Mouse (Mus musculus): Measurements from ENCODE around the gene Adgra3.

The Adgra3 gene

DNA sequence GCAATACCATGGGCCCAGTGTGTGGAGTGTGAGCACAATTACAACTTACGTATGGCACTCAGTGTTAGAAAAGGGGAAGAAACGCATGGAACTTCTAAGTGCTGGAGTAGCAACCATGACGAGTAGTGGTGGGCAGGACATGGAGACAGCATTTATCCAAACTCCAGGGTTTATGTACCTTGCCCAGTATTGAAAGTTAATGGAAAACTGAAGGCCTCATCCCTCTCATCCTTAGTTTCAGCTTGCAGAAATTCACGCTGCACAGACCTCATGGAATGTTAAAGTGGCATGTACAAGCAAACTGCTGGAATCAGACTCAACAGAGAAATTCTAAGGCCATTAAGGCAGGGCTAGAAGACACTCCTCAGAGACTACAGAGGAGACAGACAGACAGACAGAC lies 84.6 kb downstream of the Adgra3 start:
- no peak for DNase-seq (ENCODE audit: low read depth, low spot score)

DNA sequence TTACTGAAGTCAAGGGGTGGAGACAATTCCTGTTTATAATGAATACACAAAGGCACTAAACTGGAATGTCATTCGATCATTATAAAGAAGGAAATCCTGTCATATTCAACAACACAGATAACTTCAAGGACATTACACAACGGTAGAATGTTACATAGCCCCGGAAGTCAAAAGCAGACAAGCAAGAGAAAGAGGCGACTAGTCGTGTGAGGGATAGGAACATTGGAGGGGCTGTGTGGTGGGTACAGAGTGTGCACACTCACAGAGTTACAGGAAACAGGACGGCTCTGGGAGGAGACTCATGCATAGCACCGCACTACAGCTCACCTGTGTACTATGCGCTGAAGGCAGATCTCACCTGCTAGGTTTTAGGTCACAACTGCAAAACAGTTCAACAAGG lies 89.1 kb downstream of the Adgra3 start:
- no peak for DNase-seq (ENCODE audit: low read depth, low spot score)

DNA sequence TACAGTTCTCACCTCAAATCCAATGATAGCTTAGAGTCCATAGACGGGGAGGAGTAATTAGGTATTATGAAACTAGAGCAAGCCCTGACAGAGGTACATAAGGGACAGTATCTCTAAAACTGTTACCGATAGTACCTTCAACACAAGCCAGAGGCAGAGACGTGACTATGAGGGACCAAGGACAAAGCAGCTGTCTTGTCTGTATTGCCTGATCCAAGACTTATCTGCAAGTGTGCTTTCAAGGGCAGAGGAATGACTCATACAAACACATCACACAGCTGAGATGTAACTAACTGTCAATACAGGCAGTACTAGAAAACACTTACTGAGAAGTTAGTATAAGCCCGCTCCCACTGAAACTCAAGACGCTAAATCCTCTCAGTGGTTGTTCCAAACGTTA lies 91.1 kb downstream of the Adgra3 start:
- no peak for DNase-seq (ENCODE audit: low read depth, low spot score)

DNA sequence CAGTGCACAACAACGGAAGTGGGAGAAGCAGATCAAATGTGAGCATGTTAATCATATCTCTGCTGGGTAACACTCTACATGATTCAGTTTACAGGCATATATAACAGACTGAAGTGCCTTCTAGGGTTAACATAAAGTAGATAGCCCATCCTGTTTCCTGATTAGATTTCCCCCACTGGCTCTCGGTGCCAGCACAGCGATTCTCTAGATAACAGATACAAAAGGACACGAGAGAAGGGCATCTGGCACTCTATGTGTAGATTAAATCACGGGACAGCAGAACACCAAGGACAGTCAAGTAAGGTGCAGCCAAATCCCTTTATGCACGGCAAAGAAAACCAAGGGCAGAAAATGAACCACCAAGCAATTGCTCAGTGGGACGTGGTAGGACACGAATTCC lies 93.0 kb downstream of the Adgra3 start:
- DNase-seq (ENCODE audit: low read depth, low spot score), result no peak

DNA sequence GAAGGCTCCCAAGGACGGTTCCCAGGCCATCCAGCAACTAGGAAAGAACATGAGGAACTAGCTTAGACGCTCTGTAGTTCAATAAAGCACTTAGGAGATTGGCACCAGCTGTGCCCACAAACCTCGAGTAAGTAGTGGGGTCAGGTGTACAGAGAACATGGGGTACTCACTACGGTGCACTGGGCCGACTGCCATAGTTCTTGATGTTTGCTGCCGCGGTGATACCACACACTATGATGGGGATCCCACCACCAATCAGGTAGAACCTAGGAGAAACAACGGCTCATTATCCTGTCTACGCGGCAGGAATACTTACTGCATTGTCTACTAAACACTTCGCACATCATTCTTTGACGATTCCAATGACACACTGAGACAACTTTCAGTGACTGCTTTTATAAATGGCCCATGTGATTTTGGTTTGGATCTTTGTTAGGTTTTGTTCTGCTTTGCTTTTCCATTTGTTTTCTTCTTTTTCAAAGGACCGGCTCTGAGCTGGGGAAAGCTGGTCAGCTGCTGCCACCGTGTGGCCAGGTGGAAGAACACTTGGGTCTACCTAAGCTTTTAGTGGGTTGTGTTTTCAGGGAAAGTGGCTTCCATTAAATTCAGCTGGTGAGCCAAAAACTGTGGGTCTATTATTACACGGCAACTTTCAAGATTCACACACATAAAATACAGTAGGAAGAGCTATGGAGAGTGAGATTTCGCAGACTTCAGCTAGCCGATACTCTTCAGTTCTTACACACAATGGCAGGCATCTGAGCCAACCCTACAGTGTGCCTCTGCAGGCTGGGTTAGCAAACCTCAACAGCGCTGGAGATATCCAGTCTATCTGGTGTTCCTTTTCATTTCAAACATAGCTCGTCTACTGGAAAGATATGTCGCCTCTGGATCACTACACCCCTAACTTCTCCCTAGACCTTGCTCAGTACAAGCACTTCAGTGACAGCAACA lies 97.1 kb downstream of the Adgra3 start:
- peak; percentile 59 for DNase-seq (ENCODE audit: low read depth, low spot score)

DNA sequence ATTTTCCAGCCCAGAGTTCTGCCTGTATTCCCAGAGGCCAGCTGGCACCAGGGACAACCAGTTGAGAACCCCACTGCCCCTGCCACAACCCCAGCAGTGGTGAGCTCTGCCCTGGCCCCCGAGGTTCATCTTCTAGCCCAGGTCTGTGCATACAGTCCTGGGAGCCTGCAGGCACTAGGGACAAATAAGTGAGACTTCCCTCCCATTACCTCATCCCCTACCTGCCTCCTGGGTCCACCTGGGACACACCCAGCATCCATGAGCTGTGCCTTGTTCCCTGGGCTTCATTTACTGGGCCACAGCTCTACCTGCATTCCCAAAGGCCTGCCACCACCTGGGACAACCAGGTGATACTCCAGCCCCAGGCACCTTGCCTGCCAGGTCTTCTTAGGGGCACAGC lies 122.5 kb downstream of the Adgra3 start:
- no peak for DNase-seq (ENCODE audit: low read depth, low spot score)

DNA sequence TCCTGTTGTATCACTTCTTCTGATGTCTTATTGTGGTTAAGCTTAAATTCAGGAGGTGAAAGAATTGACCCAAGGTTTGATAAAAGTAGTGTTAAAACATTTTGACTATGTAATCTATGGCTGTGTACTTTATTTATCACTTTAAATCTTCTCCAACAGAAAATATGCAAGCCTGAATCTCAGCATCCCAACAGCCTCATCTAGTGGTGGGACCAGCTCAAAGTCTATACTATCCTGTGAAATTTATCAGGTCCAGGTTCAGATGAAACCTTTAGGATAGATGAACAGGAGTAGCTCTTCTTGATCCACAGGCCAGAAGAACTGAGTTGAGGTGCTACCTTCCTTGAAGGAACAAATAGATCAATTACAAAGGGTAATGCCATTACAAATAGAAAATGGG lies 134.1 kb downstream of the Adgra3 start:
- no peak for DNase-seq (ENCODE audit: low read depth, low spot score)

DNA sequence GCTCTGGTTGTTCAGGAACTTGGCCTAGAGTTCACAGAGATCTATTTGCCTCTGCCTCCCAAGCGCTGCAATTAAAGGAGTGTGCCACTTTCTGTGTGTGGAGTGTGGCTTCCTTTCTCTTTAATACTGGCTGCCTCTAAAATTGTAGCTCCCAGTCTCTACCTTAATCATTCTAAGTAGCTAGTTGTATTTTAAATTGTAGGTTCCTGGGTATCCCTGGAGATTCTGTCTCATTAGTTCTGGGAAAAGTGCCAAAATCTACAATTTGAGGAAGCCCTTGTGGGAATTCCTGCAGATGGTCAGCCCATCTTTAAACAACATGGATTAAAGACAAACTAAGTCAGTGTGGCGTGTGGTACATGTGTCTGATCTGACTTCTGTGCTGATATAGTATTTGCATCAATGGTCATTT lies 143.1 kb downstream of the Adgra3 start:
- DNase-seq (ENCODE audit: low read depth, low spot score), result no peak

Measured in R1 (cell line).